Mouse (Mus musculus): ENCODE results near the gene Tamm41.

The Tamm41 gene

DNA sequence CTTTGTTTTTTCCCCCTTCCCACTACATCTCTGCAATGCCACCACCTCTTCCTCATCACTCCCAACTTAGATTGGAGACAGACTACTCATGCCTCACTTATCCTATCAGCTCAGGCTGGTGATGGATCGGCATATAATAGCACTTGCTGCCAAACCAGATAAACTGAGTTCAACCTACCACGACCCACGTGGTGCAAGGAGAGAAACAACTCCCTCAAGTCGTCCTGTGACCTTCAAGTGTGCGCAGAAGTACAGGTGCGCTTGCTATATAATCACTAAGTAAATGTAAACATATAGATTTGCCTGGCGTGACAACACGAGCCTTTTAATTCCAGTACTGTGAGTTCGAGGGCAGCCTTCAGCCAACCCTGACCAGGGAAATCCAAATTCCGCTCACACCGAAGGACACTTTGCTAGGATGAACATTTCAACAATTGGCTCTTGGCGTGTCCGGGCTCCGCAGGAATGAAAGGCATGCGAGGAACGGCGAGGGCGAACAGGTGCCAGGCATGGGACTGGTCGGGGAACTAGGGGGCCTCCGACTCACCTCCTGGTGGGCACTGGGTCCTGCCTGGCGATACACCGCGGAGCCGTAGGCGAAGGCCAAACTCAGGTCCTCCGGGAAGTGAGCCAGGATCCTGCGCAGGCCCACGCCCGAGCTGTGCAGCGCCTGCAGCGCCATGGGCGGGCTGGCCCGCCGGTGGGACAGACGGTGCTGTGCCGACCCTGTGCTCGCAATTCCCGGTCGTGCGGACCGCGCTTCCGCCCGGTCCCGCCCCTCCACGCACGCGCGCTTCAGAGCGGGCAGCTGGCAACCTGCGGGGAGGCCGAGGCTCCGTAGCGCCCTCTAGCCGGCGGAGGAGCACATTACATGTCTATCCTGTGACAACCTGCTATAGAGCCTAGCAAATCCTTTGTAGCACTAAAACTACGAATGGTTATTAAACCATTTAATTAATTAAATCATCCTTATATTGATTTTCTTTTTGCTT is at the start of gene Tamm41:
Tamm41 (minus strand) TSS at position 774 of the 992 bp plus-strand sequence.
- DNase-seq (ENCODE audit: low spot score in 2 of 2), result peak; percentile 90 to 93

DNA sequence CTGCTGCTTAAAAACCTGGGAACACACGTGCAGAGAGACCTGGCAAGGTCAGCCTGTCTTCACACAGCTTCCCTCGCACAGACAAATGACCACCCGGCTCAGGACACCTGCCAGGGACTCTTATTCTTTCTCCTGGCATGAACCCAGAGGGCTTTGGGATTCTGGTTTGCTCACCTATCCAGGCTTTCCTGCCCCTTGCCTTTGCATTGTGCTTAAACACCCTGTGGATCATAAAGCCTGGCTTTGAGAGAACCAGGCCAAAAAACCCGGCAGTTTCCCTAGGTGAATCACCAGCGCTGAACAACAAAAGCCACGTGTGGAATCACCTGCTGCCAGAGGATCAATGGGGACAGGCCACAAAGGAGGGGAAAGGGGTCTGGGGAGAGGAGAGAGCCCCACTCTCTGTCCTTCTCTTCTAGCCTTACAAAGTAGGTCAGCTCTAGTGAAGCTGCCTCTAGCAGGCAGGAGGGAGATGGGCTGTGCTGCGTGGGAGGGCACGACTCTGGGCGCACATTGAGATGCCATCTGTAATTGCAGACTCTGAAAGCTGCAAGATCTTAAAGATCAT is 47.7 kb upstream of the Tamm41 start:
- DNase-seq (ENCODE audit: low spot score in 2 of 2), result peak; percentile 82 to 91

DNA sequence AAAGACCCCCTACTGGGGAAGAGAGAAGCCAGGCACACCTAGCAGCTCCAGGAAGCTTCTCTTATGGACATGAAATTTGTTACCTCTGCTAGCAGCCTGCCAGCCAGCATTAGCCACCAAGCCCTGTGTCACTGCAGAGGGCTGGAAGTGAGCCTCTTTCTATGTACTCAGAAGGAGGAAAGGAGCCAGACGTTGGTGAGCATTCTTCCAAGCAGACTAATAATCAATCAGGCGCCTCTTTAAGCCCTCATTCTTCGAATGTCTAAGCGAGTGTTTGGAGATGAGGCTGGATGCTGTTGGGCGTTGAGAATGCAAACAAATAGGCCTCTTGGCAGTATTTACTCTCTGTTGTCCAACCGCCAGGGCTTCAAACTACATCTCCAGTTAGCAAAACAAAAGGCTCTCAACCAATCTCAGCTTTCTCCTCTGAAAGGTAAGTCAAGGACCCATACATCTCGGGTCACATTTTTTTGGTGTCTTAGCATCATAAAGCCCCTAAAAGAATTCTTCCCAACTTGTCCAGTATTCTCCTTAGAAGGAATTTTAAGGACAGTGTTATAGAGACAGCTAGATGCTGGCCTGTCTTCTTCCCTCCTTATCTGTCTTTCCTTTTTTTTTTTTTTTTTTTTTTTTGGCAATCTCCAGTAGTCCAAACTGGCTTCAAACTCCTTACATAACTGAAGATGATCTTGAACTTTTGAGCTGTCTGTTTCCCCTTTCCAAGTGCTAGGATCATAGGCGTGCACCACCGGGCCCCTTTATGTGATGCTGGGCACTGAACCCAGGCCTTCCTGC is 39.3 kb upstream of the Tamm41 start:
- DNase-seq (ENCODE audit: low spot score in 2 of 2), result no peak

DNA sequence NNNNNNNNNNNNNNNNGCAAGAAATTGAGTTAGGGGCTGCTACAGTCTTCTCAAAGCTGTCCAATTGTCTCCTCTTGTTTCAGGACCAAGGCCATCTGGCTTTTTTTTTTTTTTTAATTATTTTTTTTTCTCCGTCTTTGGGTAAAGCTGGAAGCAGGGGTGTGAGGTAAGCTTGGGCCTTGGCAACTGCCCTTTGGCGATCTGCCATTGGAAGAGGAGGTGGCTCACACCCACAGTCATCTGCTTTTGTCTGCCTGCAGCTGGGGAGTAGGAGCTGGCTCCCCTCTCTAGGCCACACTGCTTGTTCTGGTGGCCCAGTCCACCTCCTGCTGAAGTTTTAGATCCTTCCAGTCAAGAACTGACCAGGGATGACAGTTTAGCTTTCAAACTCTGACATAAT is 34.3 kb upstream of the Tamm41 start:
- DNase-seq (ENCODE audit: low spot score in 2 of 2), result no peak

DNA sequence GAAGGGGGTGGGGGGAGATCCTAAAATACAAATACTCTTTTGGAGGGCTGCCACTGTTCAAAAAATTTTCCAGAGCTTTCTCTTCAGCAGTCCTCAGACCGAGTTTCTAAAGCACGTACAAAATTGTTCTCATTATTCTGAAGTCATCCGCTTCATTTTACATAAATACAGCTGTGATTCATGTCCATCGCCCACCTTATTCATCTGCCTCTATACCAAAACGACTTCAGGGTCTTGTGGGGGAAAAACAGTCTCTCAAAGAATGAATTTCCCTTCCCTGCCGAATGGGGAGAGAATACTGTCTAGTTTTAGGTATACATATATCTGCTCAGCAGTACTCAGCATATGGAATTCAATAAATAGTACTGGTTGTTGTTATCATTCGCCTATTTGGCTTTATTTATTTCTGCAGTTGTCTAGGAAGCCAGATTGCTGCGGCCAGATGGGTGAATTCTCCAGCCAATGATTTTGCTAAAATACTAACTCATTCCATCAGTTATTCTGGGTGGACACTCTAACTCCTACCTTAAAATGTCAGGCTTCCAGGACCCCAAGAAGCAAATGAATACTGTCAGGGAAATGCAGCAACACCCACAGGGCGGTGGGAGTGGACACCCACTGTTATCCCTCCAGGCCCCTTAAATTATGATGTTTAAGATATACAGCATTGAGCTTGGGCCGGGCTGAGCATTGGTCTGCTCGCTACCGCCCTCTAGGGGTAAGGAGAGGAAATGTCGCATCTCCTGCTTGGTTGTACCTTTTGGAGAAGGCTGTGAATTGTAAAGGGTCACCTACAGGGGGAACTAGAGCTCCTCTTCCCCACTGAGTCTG is 27.9 kb upstream of the Tamm41 start:
- DNase-seq (ENCODE audit: low spot score in 2 of 2), result peak; percentile 63 to 67

DNA sequence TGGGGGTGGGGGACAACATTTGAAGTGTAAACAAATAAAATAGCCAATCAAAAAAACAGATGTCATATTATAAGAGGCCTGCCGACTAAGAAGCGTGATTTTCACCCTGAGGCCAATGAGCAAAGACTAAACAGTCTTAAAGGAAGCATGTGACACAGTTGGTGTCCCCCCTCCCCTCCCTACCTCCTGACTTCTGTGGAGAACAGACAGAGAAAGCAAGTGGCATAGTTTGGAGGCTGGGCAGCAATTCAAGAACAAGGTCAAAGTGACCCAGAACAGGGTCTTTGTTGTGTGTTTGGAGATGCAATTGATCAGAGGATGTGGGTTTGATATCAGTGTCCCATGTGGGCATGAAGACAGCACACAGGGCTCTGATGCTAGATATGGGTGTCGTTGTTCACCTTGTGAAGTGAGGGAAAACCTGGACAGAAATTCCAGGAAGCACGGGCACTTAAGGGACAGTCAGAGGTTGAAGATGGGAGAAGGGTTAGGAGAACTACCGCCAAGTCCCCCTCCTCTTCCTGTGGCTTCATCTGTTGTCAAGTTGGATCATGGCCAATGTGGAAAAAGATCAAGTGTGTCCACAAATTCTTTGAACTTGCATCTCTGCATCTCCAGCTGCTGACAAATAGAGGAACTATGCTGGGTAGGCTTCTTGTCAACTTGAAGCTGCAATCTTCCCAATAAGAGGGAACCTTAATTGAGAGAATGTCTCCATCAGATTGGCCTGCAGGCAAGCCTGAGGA is 25.1 kb upstream of the Tamm41 start:
- DNase-seq (ENCODE audit: low spot score in 2 of 2), result no peak

DNA sequence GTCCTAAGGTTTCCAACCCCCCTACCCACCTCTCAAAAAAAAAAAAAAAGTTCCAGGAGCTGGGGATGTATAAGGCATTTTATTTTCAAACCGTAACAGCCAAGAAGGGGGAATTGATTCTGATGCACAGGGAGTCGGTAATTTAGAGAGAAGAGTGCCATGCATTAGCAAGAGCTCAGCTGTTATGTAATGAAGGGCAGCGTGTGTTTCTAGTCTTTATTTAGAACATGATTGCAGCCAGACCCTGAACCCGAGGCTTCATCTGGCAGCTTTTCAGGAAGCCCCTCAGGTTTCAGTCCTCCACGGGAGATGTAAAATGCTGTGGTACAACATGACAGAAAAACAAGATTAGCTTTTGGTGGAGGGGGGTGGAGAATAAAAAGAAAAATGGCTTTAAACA is 21.6 kb upstream of the Tamm41 start:
- no peak for DNase-seq (ENCODE audit: low spot score in 2 of 2)

DNA sequence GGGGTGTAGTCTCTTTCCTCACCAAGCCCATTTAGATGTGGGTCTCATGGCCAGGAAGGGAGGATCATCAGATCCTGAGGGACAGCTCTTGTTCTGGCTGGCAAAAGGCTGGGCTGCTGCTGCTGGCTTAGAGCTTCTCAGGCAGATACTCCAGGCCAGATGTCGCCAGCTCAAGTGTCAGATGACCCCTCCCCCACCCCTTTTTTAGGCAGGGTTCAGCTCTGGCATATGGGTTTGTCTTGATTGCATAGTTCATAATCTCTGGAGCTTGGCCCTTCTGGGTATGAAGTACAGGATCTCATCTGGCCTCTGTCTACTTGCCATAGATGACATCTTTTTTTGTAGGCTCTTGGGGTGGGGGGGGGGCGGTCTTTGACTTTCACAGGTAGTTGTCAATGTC is 19.0 kb upstream of the Tamm41 start:
- DNase-seq (ENCODE audit: low spot score in 2 of 2), result no peak

DNA sequence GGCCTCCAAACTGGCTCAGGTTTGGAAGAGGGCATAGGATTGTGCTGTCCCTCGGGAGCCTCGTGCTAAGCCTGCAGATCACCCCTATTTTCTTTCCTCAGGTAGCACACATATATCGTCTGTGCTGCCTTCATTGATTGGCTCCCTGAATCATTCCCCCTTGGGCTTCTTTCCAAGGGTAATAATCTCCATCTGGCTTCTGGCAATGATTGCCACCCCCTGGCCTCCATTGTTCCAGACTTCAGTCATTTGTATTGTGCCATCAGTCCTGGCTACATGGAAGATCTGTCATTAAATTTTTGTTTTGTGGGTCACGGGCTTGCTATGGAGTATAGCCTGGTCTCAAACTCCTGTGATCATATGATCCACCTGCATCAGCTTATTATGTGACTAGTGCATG is 17.8 kb upstream of the Tamm41 start:
- no peak for DNase-seq (ENCODE audit: low spot score in 2 of 2)

DNA sequence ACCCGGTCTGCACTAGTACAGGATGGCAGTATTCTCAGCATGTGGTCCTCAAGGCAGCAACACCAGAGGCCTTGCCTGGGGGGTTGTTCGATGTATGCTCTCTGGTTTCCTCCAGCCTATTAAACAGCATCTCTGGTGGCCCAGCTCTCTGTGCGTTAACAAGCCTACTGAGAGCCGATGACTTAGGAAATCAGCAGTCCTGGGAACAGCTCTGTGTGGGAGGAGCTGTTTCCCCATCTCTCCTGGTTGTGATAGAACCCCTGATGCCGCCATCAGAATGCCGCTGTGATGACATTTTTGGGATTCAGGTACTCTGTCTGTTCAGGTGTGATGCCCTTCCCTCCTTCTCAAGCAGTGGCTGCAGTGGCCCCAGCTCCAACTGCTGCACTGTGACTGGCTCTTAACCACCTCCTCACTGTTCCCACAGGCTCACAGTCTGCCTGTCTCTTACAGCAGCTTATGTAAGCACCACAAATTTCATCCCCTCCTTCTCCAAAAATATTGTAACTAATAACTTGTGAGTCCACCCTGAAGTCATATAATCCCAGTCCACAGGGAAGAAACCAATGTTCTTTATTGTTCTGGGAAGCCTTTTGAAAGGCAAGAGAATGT is 14.0 kb upstream of the Tamm41 start:
- DNase-seq (ENCODE audit: low spot score in 2 of 2), result no peak

DNA sequence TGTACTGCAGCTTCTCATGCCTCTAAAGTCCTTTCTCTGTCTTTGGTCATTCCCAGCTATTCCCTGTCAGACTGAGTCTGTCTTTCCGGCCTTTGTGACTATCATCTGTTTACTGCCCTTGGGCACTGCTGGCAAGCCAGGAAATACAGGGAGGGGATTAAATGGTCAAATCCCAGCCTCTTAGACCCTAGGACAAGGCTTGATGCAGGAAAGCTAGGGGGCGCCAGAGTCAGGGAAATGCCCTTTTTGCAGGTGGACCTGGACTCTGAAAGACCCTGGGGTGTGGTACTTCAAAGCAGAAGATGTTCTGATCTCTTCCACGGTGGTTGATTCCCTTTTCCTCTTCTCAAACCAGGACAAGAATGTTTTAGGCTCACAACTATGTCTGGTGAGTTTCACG is 11.3 kb upstream of the Tamm41 start:
- peak in 1 of 2 experiments; percentile 76 for DNase-seq (ENCODE audit: low spot score in 2 of 2)

DNA sequence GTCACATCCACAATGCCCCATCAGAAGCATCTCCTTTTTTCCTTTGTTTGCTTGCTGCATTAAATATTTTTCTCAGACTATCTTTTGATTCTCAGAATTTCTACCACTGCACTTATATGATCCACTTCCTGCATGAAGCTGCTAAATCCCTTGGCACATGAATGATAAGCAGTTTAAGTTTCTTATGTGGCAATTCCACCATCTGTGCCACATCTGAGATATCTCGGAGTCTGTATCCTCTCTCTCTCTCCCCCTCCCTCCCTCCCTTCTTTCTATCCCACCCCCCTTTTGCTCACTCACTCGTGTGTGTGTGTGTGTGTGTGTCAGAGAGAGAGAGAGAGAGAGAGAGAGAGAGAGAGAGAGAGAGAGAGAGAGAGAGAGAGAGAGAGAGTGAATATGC is 10.1 kb upstream of the Tamm41 start:
- DNase-seq (ENCODE audit: low spot score in 2 of 2), result no peak

DNA sequence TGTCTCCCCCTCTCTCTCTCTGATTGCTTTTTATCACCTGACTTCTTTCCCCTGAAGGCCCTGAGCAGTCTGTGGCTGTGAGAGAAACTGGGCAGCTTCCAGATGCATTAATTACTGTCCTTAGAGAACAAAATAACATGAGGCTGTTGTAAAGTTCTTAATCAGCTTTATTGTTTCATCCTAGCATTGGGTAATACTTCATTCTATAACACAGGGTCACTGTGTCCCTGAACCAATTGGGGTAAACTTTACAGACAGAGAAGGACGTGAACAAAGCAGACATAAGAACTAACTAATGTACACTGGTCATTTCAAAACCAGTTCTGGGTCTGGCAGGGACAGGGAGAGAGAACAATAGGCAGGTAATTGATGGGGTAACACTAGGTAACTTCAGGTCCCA is 8.4 kb upstream of the Tamm41 start:
- DNase-seq (ENCODE audit: low spot score in 2 of 2), result no peak

DNA sequence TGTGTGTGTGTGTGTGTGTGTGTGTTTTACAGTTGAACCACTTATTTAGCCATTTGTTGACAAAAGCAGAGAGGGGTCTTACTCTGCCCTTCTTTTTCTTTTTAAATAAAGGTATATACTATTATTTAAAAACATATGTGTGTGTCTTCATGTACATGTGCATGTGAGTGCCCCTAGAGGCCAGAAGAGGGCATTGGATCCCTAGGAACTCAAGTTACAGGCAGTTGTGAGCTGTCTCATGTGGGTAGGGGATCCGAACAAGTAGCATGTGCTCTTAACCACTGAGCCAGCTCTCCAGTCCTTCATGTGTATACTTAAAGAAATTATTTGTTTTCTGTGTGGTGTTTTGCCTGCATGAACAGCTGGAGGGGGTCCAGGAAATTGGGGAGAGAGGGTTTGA is 7.0 kb upstream of the Tamm41 start:
- no peak for DNase-seq (ENCODE audit: low spot score in 2 of 2)

DNA sequence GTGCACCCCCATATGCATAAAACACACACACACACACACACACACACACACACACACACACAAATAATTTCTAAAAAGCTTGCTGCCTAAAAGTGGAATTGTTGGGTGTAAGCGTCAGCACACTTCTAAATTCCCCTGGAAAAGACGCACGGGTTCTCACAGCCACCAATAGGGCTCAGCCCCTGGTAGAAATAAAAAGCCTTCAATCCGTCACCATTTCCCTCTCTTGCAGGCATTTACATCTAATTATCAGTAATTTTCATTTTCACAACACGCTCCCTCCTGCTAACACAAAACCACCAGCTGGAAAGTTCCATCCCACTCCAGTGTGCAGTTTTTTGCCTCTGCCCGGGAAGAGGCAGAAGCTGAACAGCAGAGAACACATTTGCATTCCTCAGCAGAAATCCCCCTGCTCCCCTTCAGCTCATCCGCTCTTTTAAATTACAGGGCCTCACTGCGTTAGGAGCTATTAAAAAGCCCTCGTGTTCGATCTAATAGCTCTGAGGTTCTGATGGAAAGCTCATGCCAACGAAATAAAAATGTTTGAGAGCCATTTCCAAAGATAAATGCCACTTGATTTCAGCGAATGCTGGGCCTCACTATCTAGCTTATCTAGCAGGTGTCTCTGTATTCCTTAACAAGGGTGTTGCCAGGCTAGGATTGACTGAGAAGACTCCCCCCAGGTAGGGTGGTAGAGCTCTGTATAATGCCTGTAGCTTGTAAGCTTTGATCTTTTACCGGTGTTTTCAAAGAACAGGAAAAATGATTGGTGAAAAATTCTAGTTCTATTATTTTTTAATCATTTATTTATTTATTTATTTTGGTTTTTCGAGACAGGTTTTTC is 6.2 kb upstream of the Tamm41 start:
- peak; percentile 62 to 80 for DNase-seq (ENCODE audit: low spot score in 2 of 2)

DNA sequence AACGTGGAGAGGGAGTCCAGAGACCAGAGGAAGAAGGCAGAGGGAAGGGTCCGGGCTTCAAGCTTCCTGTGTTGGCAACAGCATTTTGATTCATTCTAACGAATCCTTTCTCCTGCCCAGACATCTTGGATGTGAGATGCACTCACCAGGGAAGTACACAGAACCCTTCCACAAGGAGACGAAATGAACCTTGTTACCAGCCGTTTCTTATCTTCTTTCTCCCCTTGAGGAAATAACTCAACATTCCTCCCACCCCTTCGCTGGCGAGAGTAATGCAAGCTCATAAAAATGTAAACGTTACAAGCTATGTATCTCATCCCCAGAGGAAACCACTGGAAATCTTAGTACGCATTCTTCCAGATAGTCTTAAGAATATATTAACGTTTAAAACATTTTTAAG is 4.9 kb upstream of the Tamm41 start:
- DNase-seq (ENCODE audit: low spot score in 2 of 2), result no peak

DNA sequence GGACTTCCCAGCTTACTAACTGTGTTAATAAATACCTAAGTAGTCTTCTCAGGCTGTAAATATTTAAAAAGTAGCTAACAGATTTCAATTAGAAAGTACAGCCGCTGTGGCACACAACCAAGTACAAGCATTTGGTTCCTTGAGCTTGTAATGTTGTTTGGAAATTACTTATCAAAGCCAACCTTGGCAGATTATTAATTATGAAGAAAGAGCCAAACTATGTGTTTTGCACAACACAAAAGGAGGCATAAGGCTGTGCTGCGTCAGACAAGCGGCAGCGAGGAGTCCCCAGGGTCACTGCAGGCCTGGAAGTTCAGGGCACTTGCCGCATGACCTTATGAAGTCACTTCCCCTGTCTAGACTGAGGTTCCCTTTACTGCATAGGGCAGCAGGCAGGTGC is 4.2 kb downstream of the Tamm41 start:
- DNase-seq (ENCODE audit: low spot score in 2 of 2), result no peak

DNA sequence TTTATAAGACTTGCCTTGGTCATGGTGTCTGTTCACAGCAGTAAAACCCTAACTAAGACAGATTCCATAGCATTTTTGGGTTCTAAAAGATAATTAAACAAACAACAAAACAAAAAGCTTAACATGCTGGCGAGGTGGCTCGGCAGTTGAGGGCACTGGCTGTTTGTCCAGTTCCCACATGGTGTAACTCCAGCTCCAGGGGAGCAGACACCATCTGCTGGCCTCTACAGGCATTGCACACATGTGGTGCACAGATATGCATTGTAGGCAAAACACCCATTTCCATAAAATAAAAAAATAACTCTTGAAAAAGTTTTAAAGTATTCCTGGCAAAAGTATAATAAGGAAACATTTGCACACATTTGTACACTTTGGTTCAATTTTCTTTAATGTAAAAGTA is 7.6 kb downstream of the Tamm41 start:
- no peak for DNase-seq (ENCODE audit: low spot score in 2 of 2)

DNA sequence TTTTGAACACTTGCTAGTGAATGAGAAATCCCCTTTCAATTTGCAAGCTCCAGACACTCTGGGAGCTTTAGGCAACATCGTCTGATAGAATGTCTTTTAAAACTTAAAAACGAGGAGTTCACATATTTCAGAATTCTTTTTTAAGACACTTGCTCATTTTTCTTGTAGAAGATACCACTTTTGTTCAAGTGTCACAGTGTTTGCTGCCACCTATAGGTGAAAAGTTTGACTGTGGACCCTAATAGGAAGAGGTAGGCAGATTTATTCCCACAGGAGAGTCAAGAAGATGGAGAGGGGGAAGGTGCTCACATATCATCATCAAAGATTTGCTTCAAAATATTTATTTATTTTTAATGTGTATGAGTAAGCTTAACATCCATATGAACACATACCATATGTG is 8.4 kb downstream of the Tamm41 start:
- peak; percentile 62 to 72 for DNase-seq (ENCODE audit: low spot score in 2 of 2)

All from right cerebral cortex, postnatal 10 days (tissue).